Mouse (Mus musculus): ENCODE results near the gene Tnfsf4.

Tnfsf4 gene

DNA sequence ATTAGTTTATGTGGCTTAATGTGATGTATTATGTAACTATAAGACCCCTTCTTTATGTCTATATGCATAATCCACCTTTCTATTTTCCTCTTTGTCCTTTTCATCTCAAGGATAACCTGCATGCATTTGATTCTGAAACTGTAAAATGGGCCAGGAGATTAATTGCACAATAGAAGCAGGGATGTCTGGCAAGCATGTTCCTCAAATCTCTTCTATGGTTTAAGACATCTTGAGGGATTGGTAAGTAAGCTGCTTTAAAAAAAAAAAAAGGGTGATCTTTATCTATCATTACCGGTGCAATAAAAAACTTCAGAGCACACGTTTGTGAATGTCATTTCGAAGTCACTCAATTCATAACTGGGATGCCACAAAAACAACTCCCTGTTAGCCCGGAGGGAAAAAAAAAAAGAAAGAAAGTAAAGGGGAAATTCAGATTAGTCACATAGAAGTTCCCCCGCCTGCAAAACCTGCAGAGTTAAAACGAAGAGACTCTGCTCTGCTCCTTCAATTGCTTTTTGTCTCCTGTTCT, at the start of gene Tnfsf4:
Tnfsf4 (plus strand) TSS at position 479 of the 529 bp plus-strand sequence.
- no peak for DNase-seq (ENCODE audit: low spot score in 2 of 2)

DNA sequence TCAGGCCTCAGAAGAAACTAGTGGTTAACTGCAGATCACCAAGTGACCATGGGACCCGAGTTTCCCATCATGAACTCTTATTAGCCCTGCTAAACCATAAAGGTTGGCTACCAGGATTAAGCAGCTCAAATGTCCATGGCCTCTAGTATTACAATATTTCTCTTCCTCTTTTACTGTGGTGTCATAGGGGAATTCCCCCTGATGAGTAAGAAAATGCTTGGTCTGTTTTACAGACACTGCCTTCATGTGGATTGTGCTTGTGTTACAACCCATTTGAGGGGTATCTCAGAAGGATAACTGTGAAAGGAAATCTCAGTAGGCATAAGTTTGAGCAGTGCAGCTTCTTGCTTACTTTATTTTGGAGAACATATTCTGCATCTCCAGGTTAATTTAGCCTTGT, 44.2 kb upstream of the Tnfsf4 start:
- no peak for DNase-seq (ENCODE audit: low spot score in 2 of 2)

DNA sequence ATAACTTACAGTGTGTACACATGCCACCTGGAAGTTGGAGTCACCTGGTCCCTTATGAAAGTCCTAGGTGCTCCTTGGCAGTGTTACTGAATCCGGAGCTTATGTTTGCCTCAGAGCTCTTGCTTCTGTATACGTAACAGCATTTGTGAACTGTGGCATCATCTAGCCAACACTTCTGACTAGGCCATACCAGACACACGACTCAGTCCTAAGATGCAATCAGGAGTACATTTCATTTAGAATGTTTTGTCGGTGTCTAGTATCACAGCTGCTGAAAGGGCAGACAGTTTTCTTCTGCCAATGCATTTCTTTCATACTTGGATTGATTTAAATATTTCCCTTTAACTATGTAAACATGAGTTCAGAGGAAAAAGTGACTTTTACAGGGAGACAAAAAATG, 30.2 kb upstream of the Tnfsf4 start:
- no peak for DNase-seq (ENCODE audit: low spot score in 2 of 2)

DNA sequence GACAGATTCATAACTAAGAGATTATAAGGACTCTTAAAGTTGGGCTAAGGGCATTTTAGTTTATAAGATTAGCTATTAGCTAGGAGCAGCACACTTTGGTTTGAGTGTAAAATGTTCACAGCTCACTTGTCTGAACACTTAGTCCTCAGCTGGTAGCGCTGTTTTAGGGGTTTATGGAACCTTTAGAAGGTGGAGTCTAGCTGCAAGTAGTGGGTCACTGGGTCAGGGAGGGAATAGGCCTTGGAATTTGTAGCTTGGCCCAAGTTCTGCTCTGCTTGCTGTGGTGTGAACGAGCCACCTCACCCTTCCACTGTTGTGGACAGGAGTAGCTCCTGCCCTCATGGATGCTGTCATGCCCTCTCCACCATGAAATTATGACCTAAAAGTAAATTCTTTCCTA, 23.3 kb upstream of the Tnfsf4 start:
- no peak for DNase-seq (ENCODE audit: low spot score in 2 of 2)

DNA sequence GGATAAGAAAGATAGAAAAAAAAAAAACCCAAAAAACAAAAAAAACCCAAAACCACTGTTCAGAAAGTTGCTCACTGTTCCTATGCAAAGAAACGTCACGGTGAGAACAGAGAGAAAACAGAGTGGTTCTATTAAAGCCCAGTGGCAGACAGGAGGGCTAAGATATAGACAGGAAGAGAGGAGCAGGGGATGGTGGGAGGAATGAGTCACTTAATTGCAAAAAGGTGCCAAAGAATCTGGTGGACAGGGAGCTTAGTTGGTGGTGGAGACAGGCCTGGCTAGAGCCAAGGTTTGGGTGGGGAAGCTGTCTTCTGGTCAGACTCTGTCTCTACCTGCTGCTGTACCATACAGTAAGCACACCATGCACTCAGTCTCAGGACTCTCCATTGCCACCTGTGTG, 19.3 kb upstream of the Tnfsf4 start:
- DNase-seq (ENCODE audit: low spot score in 2 of 2): no peak

DNA sequence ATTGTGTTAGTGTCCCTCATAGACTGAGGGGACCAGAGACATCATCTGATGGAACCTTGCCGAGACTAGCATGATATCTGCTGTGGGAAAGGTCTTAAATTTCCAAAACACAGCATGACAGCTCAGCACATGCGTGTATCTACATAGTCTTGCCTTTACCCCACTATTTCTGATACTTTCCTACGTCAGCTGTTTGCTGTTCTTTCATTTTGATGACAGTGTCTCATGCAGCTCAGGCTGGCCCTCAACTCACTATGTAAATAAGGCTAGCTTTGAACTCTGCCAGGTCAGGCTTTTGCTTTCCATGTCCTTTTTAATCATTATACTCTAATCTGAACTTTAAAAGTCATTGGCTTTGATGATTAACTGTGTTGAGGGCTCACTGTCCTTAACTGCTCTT, 16.6 kb upstream of the Tnfsf4 start:
- no peak for DNase-seq (ENCODE audit: low spot score in 2 of 2)

DNA sequence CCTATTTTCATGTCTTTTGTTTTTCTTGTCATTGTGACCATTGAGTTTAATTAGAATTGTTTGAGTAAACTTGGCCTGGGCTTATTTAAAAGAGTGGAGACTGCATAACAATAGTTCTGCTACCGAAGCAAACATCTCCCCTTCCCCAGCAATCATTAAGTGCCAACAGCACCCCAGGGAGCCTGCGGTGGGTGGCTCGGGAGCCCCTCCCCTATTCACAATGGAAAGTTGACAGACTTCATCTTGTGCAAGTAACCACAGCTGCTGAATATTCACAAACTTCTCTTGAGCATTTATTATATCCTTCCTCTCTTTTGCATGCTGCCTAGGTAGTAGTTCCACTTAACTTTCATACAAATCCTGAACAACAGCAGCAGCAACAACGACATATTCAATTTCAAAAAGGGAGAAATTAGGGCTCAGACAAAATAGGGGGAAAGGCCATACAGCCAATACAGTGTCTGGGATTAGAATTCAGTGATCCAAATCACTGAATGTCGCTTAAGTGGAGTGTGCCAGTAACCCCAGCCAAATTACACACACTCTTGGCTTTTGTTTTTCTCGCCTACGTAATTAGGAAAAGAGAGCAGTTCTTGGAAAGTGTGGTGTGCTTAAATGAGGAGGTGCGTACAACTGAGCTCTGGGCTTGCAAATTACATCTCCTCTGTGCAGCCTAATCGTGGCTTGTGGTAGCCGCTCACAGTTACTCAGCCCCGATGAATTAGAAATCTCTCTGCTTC, 15.4 kb upstream of the Tnfsf4 start:
- peak; percentile 31 to 43 for DNase-seq (ENCODE audit: low spot score in 2 of 2)

DNA sequence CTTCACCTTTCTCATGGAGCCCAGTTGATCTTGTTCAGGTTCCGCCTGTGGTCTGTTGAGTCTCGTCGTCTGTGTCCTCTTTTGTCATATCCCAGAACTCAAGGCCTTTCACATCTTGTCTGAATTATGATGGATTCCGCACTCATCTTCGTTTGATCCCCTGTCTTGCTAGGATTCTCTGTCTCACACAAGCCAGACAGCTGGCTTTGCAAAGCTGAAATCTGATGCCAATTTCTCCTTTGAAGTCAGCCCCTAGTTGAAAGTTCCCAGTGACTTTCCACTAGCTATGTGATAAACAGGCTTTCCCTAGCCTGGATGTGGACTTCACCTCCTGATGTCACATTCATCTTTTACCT, 14.8 kb upstream of the Tnfsf4 start:
- DNase-seq (ENCODE audit: low spot score in 2 of 2): no peak

DNA sequence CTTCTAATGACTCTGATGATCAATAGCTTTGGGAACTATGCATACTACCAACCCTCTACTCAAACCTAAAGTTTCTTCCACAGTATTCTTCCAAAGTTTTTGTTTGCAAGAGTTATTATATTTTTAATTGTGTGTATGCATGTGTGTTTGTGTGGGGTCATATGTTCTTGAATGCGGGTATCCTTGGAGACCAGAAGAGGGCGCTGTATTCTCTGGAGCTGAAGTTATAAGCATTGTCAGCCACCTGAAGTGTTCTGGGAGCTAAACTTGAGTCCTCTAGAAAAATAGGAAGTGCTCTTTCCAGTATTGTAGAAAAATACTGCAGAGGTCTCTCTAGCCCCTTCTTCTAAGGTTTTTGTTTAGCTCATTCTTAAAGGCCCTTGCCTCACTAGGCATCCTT, 5.1 kb upstream of the Tnfsf4 start:
- DNase-seq (ENCODE audit: low spot score in 2 of 2): no peak

DNA sequence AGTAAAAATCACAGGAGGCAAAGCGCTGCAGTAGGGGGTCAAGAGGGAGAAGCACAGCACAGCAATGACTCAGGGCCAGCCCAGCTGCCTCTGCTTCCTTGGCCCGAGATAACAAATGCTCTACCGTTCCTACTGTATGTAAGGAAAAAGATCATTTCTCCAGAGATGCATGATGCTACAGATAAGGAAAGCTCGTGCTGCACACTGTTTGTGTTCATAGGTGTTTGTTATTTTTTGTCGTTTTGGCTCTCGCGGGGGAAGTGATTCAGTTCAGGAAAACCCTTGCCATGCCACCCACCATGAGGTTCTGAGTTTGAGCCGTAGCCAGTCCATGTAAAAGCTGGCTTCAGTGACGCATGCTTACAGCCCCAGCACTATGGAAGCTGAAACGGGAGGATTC, 2.3 kb upstream of the Tnfsf4 start:
- no peak for DNase-seq (ENCODE audit: low spot score in 2 of 2)

DNA sequence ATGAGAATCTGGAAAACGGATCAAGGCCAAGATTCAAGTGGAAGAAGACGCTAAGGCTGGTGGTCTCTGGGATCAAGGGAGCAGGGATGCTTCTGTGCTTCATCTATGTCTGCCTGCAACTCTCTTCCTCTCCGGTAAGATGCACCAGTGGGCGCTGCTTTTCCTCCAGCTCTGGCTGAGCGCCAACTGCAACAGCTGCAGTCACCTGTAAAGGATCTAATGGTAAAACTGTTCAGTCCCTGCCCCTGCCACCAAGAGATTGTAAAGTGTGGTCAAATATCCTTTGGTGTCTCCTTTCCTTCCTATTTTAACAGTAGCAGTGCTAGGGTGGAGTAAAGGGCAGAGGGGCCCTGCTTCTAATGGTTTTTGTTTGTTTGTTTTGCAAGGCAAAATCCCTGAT, 401 bp downstream of the Tnfsf4 start:
- no peak for DNase-seq (ENCODE audit: low spot score in 2 of 2)

DNA sequence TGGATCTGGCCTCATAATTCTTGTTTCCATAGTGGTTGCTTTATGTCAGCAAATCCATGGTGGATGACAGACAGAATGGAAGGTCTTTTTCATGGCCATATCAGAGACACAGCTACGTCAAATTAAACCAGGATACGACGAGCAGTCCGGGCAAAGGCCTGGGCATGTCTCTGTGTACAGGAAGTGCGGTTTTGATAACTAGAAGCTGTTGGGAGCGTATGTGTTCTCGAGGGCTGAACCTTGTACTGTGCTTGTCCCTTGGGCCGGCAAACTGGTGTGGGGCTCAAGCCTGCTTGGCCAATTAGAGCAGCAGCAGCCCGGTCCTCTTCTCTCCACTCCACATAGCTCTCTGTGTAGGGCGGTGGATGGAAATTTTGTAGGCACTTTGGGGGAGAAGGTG, 1.1 kb downstream of the Tnfsf4 start:
- no peak for DNase-seq (ENCODE audit: low spot score in 2 of 2)

DNA sequence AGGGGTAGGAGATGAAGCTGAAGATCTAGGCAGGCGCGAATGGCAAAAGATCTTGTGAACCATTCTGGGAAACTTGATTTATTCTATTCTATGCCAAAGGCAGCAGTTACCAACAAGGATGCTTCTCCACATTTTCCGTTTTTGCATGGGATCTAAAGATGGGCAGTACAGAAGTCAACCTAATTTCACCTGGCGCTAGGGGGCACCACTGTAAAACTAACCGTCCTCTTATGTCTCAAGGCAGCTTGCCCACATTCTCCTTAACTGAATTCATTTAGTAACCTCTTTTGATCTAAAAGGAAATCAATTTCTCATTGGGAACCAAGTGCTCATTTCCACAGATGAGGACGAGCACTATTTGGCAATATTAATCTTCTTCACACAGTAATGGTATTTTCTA, 4.9 kb downstream of the Tnfsf4 start:
- peak; percentile 46 to 79 for DNase-seq (ENCODE audit: low spot score in 2 of 2)

DNA sequence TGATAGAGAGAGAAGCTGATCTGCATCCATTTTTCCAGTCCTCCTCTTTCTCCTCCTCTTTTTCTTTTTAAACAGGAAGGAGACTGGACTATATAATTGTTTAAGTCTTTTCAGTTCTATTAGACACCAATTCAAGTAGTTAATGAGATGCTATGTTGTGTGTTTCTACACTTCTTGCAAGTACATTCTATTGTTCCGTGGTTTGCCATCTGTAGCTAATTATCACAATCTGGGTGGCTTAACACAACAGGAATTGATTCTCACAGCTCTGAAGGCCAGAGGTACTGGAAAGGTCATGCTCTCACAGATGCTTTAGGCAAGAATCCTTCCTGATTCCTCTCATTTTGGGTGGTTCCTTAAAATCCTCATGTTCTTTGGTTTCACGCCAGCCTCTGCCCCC, 7.9 kb downstream of the Tnfsf4 start:
- DNase-seq (ENCODE audit: low spot score in 2 of 2): no peak

DNA sequence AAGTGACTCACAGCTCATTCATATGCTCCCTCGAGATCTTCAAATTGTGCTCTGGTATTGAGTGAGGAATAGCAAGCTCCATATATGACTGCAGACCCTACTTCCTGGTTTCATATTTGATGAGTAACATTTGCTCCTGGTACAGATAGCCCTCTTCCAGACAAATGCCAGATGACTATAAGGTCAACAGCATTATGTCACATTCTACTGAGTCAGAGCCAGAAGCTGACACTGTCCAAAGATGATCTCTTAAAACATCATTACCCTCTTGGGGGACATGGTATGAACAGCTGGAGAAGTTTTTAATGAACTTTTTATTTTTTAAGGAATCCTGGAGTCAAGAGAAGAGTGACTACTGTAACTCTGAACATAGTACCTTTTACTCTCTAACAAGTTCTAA, 11.3 kb downstream of the Tnfsf4 start:
- DNase-seq (ENCODE audit: low spot score in 2 of 2): no peak

DNA sequence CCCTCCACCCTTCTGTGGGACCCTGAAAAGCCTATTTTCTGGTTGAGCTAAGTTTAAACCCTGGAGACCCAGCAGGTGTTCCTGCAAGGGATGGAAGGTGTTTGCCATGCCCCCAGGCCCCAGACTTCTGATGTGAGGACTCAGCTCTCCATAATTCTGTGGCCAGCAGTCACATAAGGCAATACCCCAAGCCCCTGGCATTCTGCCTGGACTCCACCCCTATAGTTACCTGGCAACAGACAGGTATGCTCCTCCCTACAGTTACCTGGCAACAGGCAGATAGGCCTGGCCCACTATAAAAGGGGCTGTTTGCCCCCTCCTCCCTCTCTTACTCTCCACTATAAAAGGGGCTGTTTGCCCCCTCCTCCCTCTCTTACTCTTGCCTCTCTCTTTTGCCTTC, 24.7 kb downstream of the Tnfsf4 start:
- no peak for DNase-seq (ENCODE audit: low spot score in 2 of 2)

DNA sequence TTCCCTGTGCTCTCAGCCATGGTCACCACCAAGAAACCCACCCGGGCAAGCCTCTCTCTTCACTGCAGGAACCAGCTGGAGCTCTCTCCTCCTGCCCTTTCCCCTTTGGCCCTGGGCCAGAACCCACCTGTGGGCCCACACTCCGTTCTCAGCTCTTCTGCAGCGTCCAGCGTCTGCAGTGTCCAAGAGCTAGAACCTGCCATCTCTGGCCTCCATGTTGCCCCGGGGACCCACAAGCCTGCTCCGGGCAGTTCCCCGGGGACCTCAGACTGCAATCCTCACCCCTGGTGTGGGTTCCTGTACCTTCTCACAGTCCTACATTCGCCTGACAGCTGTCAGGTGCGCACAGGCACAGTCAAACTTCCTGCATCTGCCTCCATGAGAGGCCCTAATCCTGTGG, 25.4 kb downstream of the Tnfsf4 start:
- no peak for DNase-seq (ENCODE audit: low spot score in 2 of 2)

DNA sequence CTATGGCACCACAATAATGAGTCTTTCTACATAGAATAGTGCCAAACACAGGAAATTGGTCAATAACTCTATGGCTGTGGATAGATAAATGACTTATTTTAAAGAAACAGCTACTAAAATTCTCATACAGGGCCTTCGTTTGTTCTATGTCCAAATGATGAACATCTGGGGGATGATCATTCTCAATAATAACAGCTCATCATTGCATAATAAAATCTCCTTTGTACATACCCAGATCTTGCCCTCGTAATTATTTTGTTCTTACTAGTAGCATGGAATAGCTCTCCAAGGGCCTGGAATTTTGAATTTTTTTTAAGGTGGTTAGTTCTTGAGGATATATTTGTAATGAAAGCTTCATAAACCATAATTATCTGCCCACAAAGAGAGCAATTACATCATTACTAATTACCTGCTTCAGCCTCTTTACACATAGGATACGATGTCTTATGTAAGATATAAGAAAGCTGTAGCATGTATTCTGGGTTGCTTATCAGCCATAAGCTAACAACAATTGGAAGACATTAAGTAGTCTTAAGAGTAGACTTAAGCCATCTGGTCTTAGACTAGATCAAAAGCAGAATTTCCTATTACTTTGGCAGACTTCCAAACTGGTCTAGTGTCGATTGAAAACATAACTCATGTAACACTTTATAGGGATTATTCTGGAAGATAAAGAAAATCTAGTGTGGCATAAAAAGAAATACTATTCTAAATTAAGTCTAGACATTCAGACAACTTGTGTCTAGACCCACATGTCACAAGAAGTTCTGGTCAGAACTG, 31.3 kb downstream of the Tnfsf4 start:
- DNase-seq (ENCODE audit: low spot score in 2 of 2): no peak

DNA sequence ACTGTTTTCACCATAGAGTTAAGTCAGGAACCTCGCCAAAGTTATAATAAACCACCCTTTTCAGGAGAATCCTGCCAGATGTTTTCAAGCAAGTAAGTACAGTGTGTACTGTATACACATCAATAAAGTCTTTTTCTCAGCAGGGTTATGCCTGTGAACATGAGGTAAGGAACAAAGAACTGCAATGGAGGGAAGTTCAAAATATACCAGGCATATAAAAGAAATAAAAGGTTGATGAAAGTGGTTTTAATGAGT, 31.8 kb downstream of the Tnfsf4 start:
- no peak for DNase-seq (ENCODE audit: low spot score in 2 of 2)

DNA sequence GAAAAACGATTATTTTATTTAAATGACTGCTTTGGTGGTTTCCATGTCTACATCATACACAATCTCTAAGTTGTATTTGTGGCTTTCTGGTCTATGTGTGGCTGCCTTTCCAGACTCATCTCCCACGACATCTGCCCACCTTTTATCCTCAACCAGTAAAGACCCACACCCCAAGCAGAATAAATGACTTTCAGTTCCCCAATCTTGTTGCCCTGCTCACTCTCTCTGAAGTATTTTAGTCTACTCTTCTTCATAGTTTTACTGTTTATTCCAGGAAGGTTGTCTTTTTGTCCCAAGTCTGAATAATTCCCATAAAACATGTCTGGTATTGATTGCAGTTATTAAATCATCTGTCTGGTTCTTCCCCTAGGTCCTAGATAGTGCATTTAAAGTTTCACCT, 40.6 kb downstream of the Tnfsf4 start:
- DNase-seq (ENCODE audit: low spot score in 2 of 2): no peak

DNA sequence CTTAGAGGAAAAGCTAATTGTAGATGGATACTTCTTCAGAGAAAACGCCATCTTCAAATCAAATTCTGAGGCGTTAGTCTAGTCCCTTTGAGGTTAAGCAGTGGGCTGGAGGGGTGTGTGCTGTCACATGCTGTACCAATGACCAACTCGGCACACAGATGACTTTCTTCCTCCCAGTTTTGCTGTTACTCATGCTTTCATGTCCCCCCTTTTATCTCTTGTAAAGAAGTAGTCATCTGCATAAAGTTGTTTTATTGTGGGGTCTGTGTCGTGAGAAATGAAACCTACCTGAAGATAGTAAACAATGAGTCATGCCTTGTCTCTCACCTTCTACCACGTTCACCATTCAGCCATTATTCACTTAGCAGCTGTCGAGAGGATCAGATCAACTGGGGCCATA, 41.3 kb downstream of the Tnfsf4 start:
- DNase-seq (ENCODE audit: low spot score in 2 of 2): no peak

DNA sequence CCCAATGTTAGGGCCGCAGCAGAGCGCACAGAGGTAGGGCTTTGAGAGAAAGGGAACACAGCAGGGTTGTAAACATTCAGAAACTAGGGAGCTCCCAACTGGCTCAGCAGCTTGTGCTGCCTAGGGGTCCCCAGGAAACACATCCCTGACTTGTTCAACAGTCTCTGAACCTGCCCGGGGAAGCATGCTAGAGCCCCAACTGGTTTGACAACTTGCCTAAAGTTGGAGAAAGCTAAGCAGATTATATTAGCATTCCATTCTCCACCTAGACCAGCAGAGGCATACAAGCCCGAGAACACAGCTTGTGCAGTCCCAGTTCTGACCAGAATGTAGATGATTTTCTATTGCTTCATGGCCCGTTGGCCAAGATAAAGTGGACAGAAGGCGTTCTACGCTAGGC, 49.6 kb downstream of the Tnfsf4 start:
- DNase-seq (ENCODE audit: low spot score in 2 of 2): no peak

DNA sequence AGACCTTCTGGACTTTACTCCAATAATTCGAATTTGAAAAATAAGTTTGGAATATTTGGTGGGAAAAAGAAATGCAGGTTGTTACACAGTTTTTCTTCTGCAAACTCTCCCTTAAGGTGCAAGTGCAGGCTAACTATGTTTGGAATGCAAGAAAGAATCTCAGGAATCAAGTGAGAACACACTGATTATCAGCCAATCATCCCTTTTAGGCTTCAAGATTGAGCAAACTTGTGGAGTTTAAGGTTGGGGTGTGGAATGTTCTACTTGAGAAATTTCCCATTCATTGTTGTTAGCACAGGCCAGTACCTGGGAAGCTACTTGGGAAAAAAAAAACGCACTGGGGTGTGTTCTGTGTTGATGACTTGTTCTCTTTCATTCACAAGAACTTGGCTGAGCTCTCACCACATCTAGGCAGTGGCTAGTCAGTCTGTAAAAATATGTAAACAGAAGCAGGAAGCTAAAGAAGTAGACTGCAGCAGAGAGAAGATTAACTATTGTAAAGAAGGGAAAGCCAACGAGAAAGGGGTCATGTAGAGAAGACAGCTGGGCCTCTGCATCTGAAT, 56.6 kb downstream of the Tnfsf4 start:
- no peak for DNase-seq (ENCODE audit: low spot score in 2 of 2)
